Mouse (Mus musculus): ENCODE measurements around the gene Myt1l. TPM values are rescaled to one million over a fixed set of nuclear protein-coding genes. Genes with fewer than 3 reads are reported as not detected.

Gene Myt1l
- total and polyA plus RNA-seq, 2 experiments from 2014 or later: 0.34 TPM; not detected in 1

DNA sequence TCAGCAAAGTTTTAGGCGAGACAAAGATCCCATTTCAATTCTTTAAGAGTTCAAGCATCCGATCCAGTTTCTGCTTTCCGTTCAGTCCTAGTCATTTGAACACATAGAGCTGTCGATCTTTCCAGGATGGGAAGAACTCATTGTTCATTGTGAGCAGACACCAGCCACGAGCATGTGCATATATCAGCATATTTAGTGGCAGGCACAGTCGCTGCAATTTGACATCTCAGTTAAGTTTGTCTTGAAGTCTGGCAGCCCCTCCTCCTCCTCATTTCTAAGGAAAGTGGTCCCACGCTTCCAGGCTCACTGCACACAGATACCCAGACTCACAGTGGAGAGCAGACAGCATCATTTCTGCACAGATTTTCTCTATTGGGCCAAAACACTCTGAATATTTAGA lies 25.0 kb downstream of the Myt1l start:
- no peaks in the 10 kb centered on the region for H3K9me3 ChIP-seq (replicated peaks; ENCODE audit: control insufficient read depth, low read length)
- TF ChIP-seq EP300 (IDR thresholded peaks at IDR 0.05; ENCODE audit: low read depth) (no peak), CTCF (IDR thresholded peaks at IDR 0.05; ENCODE audit: low read depth) (no peak)
- no peak overlapping the region for H3K9ac ChIP-seq (replicated peaks; ENCODE audit: low read depth, low read length)
- no peak for DNase-seq (ENCODE audit: low spot score)
- no peaks in the 10 kb centered on the region for H3K27me3 ChIP-seq (ENCODE audit: control insufficient read depth, insufficient read depth, low read length)
- no peaks in the 10 kb centered on the region for H3K36me3 ChIP-seq (replicated peaks; ENCODE audit: control insufficient read depth, insufficient read depth, low read length)
- H3K4me2 ChIP-seq (ENCODE audit: low read depth, low read length): no peak overlapping the region
- no peaks in the 10 kb centered on the region for H3K4me1 ChIP-seq (ENCODE audit: control insufficient read depth, insufficient read depth)
- H3K27ac ChIP-seq (ENCODE audit: low read depth): no peak overlapping the region
- ATAC-seq (ENCODE audit: insufficient read depth, low read depth): no peak
- WGBS: 64% methylated on average over 7 of the region's 7 CpGs
- H3K4me3 ChIP-seq (ENCODE audit: low read depth, low read length): no peak overlapping the region

DNA sequence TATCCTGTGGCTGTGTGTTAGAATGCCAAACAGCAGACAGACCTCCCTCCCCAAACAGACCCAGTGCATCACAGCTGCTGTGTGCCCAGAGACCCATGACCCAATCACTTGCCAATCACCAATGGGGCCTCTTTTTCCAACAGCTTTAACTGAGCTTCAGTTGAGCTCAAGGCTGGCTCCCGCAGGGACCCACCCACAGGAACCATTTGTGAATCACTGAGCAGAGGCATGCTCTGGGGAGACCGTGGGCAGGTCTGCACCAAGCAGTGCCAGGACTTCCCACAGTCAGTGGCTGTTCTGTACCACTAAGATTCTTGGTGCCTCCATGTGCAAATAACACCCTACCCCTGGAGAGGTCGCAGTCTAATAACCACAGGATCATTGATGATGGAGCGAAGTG lies 27.5 kb downstream of the Myt1l start:
- ATAC-seq (ENCODE audit: insufficient read depth, low read depth) (no peak), DNase-seq (ENCODE audit: low spot score) (no peak)
- H3K9me3 ChIP-seq (replicated peaks; ENCODE audit: control insufficient read depth, low read length): no peaks in the 10 kb centered on the region
- H3K4me2 ChIP-seq (ENCODE audit: low read depth, low read length): no peak overlapping the region
- WGBS: 74% methylated on average over 4 of the region's 4 CpGs
- no peak overlapping the region for H3K4me3 ChIP-seq (ENCODE audit: low read depth, low read length)
- no peak overlapping the region for H3K27ac ChIP-seq (ENCODE audit: low read depth)
- TF ChIP-seq CTCF (IDR thresholded peaks at IDR 0.05; ENCODE audit: low read depth) (no peak), EP300 (IDR thresholded peaks at IDR 0.05; ENCODE audit: low read depth) (no peak)
- no peaks in the 10 kb centered on the region for H3K27me3 ChIP-seq (ENCODE audit: control insufficient read depth, insufficient read depth, low read length)
- no peak overlapping the region for H3K9ac ChIP-seq (replicated peaks; ENCODE audit: low read depth, low read length)
- no peaks in the 10 kb centered on the region for H3K4me1 ChIP-seq (ENCODE audit: control insufficient read depth, insufficient read depth)
- H3K36me3 ChIP-seq (replicated peaks; ENCODE audit: control insufficient read depth, insufficient read depth, low read length): no peaks in the 10 kb centered on the region

DNA sequence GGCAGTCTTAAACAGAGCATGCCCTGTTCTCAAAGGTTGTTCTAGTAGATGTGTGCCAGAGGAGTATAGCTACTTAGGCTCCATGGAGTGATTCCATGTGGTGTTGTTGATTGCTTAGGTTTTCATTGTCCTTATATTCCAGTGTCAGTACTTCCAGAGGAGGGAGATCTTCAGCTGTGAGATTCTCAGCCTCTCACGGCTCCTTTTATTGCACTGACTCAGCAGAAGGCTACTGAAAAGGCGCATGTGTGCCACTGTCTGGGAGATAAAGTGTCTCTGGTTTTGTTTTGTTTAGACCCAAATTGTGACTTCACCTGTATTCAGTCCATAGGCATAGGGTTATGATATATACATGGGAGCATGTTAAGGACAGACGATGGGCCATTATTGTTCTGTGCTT lies 28.2 kb downstream of the Myt1l start:
- Histone ChIP-seq H3K27me3 (ENCODE audit: control insufficient read depth, insufficient read depth, low read length) (no peaks in the 10 kb centered on the region), H3K36me3 (replicated peaks; ENCODE audit: control insufficient read depth, insufficient read depth, low read length) (no peaks in the 10 kb centered on the region), H3K4me2 (ENCODE audit: low read depth, low read length) (no peak overlapping the region), H3K4me1 (ENCODE audit: control insufficient read depth, insufficient read depth) (no peaks in the 10 kb centered on the region), H3K4me3 (ENCODE audit: low read depth, low read length) (no peak overlapping the region), H3K9ac (replicated peaks; ENCODE audit: low read depth, low read length) (no peak overlapping the region), H3K27ac (ENCODE audit: low read depth) (no peak overlapping the region), H3K9me3 (replicated peaks; ENCODE audit: control insufficient read depth, low read length) (no peaks in the 10 kb centered on the region)
- TF ChIP-seq EP300 (IDR thresholded peaks at IDR 0.05; ENCODE audit: low read depth) (no peak), CTCF (IDR thresholded peaks at IDR 0.05; ENCODE audit: low read depth) (no peak)
- WGBS: 67% methylated on average over 3 of the region's 3 CpGs
- no peak for DNase-seq (ENCODE audit: low spot score)
- ATAC-seq (ENCODE audit: insufficient read depth, low read depth): no peak

DNA sequence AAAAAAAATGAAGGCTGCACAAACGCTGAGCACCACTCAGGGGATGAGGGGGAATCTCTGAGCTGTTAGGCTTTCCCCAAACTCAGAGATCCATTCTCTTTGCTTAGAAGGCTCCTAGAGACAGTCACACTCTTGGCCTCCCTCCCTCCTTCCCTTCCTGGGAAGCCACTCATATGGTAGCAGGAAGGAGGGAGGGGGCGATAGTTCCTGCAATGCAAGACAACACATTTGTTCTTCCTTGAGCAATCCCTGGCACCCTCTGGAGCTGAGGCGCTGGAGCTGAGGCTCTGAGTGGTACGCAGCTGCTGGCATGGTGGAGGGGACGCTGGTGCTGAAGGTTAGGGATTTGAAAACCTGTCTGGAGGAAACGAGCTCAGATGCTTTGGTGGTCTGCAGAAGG lies 28.7 kb downstream of the Myt1l start:
- Histone ChIP-seq H3K4me2 (ENCODE audit: low read depth, low read length) (no peak overlapping the region), H3K27ac (ENCODE audit: low read depth) (no peak overlapping the region), H3K27me3 (ENCODE audit: control insufficient read depth, insufficient read depth, low read length) (no peaks in the 10 kb centered on the region), H3K9ac (replicated peaks; ENCODE audit: low read depth, low read length) (no peak overlapping the region), H3K4me1 (ENCODE audit: control insufficient read depth, insufficient read depth) (no peaks in the 10 kb centered on the region), H3K9me3 (replicated peaks; ENCODE audit: control insufficient read depth, low read length) (no peaks in the 10 kb centered on the region), H3K36me3 (replicated peaks; ENCODE audit: control insufficient read depth, insufficient read depth, low read length) (no peaks in the 10 kb centered on the region), H3K4me3 (ENCODE audit: low read depth, low read length) (no peak overlapping the region)
- DNase-seq (ENCODE audit: low spot score) (no peak), ATAC-seq (ENCODE audit: insufficient read depth, low read depth) (no peak)
- no peak for TF ChIP-seq CTCF (IDR thresholded peaks at IDR 0.05; ENCODE audit: low read depth)
- 34% methylated on average over 6 of the region's 6 CpGs for WGBS

DNA sequence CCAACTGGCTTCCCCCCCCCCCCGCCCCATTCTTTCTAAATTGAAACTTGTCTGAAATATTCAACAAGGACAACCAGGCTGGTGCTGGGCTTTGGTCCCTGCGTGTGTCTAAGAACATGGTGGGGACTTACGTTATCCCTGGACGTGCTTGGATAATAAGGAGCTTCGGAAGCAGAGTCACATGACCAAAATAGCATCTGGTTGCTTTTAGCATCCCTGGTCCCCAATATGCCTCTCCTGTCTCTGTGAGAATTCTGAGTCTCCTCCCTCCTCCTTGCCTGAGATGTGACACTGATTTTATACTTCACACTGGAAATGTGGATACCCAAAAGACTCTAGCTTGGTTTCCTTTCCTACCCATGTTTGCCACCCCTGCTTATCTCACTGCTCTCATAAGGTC lies 31.6 kb downstream of the Myt1l start:
- no peak overlapping the region for H3K9ac ChIP-seq (replicated peaks; ENCODE audit: low read depth, low read length)
- no peaks in the 10 kb centered on the region for H3K9me3 ChIP-seq (replicated peaks; ENCODE audit: control insufficient read depth, low read length)
- DNase-seq (ENCODE audit: low spot score) (no peak), ATAC-seq (ENCODE audit: insufficient read depth, low read depth) (no peak)
- WGBS: 71% methylated on average over 5 of the region's 5 CpGs
- H3K27ac ChIP-seq (ENCODE audit: low read depth): no peak overlapping the region
- no peaks in the 10 kb centered on the region for H3K4me1 ChIP-seq (ENCODE audit: control insufficient read depth, insufficient read depth)
- no peaks in the 10 kb centered on the region for H3K27me3 ChIP-seq (ENCODE audit: control insufficient read depth, insufficient read depth, low read length)
- no peak overlapping the region for H3K4me3 ChIP-seq (ENCODE audit: low read depth, low read length)
- TF ChIP-seq CTCF (IDR thresholded peaks at IDR 0.05; ENCODE audit: low read depth): no peak
- no peak for TF ChIP-seq EP300 (IDR thresholded peaks at IDR 0.05; ENCODE audit: low read depth)
- H3K4me2 ChIP-seq (ENCODE audit: low read depth, low read length): no peak overlapping the region
- no peaks in the 10 kb centered on the region for H3K36me3 ChIP-seq (replicated peaks; ENCODE audit: control insufficient read depth, insufficient read depth, low read length)

DNA sequence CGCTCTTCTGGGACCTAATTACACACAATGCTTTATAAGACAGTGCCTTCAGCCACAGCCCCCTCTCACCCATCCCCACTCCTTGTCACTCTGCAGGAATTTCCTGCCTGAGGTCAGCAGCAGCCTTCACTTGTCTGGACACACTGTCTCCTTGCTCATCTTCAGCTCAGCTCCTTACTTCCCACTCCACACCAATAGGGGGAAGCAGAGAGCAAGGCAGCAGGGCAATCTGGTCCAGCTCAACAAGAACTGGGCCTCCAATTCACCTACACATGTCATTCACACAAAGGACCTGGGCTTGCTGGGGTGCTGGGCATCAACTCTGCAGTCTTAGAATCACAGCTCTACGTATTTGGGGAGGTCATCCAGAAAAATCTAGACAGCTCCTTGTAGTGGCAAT lies 33.0 kb downstream of the Myt1l start:
- H3K4me2 ChIP-seq (ENCODE audit: low read depth, low read length): no peak overlapping the region
- no peaks in the 10 kb centered on the region for H3K27me3 ChIP-seq (ENCODE audit: control insufficient read depth, insufficient read depth, low read length)
- no peak overlapping the region for H3K4me3 ChIP-seq (ENCODE audit: low read depth, low read length)
- ATAC-seq (ENCODE audit: insufficient read depth, low read depth): no peak
- no peaks in the 10 kb centered on the region for H3K9me3 ChIP-seq (replicated peaks; ENCODE audit: control insufficient read depth, low read length)
- no peak for DNase-seq (ENCODE audit: low spot score)
- no peak overlapping the region for H3K27ac ChIP-seq (ENCODE audit: low read depth)
- no peaks in the 10 kb centered on the region for H3K4me1 ChIP-seq (ENCODE audit: control insufficient read depth, insufficient read depth)
- H3K9ac ChIP-seq (replicated peaks; ENCODE audit: low read depth, low read length): no peak overlapping the region
- WGBS: 80% methylated on average over 2 of the region's 2 CpGs
- H3K36me3 ChIP-seq (replicated peaks; ENCODE audit: control insufficient read depth, insufficient read depth, low read length): no peaks in the 10 kb centered on the region
- TF ChIP-seq EP300 (IDR thresholded peaks at IDR 0.05; ENCODE audit: low read depth) (no peak), CTCF (IDR thresholded peaks at IDR 0.05; ENCODE audit: low read depth) (no peak)

Measured in heart, postnatal 0 days (tissue).